Mouse (Mus musculus) hindbrain, postnatal 0 days (tissue): ENCODE measurements around the gene Dock4. TPM values are rescaled to one million over a fixed set of nuclear protein-coding genes. Genes with fewer than 3 reads are reported as not detected.

ENCODE experiments used
- ATAC-seq: fragments of 200-750 bp; cut with Nextera tagmentation; 2 replicates; pipeline ENCODE4 v1.8.0; 2017; ENCODE audit warnings: mild to moderate bottlenecking, moderate TSS enrichment, moderate library complexity
- DNase-seq: peaks from one replicate; pipeline ENCODE4 v3.0.0-alpha.2; 2015; ENCODE audit warnings: low spot score
- H3K27ac ChIP-seq: fragments of 300-500 bp; sonication (generic); 2 replicates; pipeline ENCODE4 v1.5.1; 2014; ENCODE audit warnings: mild to moderate bottlenecking
- H3K27me3 ChIP-seq: fragments of 300-500 bp; sonication (generic); 2 replicates; pipeline ENCODE4 v1.6.1; 2014; ENCODE audit warnings: low read length, mixed read lengths; ENCODE audit not compliant: insufficient read depth
- H3K36me3 ChIP-seq: fragments of 300-500 bp; sonication (generic); 2 replicates; pipeline ENCODE4 v1.6.1; 2014; ENCODE audit warnings: low read length, mixed read lengths; ENCODE audit not compliant: insufficient read depth
- H3K4me1 ChIP-seq: fragments of 300-500 bp; sonication (generic); 2 replicates; pipeline ENCODE4 v1.6.1; 2014; ENCODE audit warnings: antibody characterized with exemption, low read length, mixed read lengths; ENCODE audit not compliant: insufficient read depth
- H3K4me2 ChIP-seq: fragments of 300-500 bp; sonication (generic); 2 replicates; pipeline ENCODE4 v1.6.1; 2014; ENCODE audit warnings: low read depth, mild to moderate bottlenecking, low read length, moderate library complexity, mixed read lengths
- H3K4me3 ChIP-seq: fragments of 300-500 bp; sonication (generic); 2 replicates; pipeline ENCODE4 v1.5.1; 2014; ENCODE audit warnings: low read length
- H3K9ac ChIP-seq: fragments of 300-500 bp; sonication (generic); replicated peaks from 2 replicates; pipeline ENCODE4 v1.6.1; 2014; ENCODE audit warnings: mild to moderate bottlenecking, low read length, moderate library complexity, mixed read lengths
- H3K9me3 ChIP-seq: fragments of 300-500 bp; sonication (generic); 2 replicates; pipeline ENCODE4 v1.6.1; 2016; ENCODE audit warnings: low read length, mixed read lengths
- CTCF ChIP-seq: IDR thresholded peaks from 2 replicates; pipeline ENCODE4 v1.5.1; 2016; ENCODE audit warnings: antibody characterized with exemption, control low read depth, low read depth
- WGBS: fragments of 180-500 bp; shearing (Covaris S2); extraction: QIAGEN DNeasy Blood & Tissue Kit; methylation state at CpG from one replicate; pipeline ENCODE4 v1.1.7; 2014; 5-methylcytosine and 5-hydroxymethylcytosine counted together
- polyA plus RNA-seq: library from polyadenylated mRNA; unstranded; fragments of >200 nt; fragmentation: Nextera tagmentation; extraction: Ambion mirVana; gene quantifications from 2 replicates; pipeline ENCODE4 v1.2.1, GENCODE M21; 2015
- total RNA-seq: library from RNA; depleted of rRNA; stranded (reverse); fragments of >200 nt; gene quantifications from 2 replicates; pipeline ENCODE4 v1.2.3, GENCODE M21; 2014

The Dock4 gene
- total and polyA plus RNA-seq, 2 experiments from 2014 or later = 16.7 to 30.7 TPM

- TF ChIP-seq CTCF = no peak
- no peak overlapping the region for H3K4me3 ChIP-seq
- H3K27me3 ChIP-seq = no peaks in the 10 kb centered on the region
- no peaks in the 10 kb centered on the region for H3K4me1 ChIP-seq
- no peaks in the 10 kb centered on the region for H3K9me3 ChIP-seq
- 86% methylated on average over 4 of the region's 4 CpGs for WGBS
- H3K27ac ChIP-seq = no peak overlapping the region
- H3K36me3 ChIP-seq = no peaks in the 10 kb centered on the region
- ATAC-seq = no peak
- DNase-seq = no peak
- H3K4me2 ChIP-seq = no peak overlapping the region
- H3K9ac ChIP-seq = no peak overlapping the region
Measured at GRCm38 (mm10) chr12:40522468-40522867, 76.7 kb downstream of the Dock4 start.

- H3K4me2 ChIP-seq = no peak overlapping the region
- H3K9me3 ChIP-seq = no peaks in the 10 kb centered on the region
- no peak overlapping the region for H3K27ac ChIP-seq
- no peak for ATAC-seq
- H3K4me1 ChIP-seq = no peaks in the 10 kb centered on the region
- WGBS = 84% methylated on average over 4 of the region's 4 CpGs
- H3K4me3 ChIP-seq = no peak overlapping the region
- TF ChIP-seq CTCF = peak; percentile 44; the same call in 1 of the 2 replicates
- no peak overlapping the region for H3K9ac ChIP-seq
- no peaks in the 10 kb centered on the region for H3K27me3 ChIP-seq
- no peaks in the 10 kb centered on the region for H3K36me3 ChIP-seq
- no peak for DNase-seq
Measured at GRCm38 (mm10) chr12:40523020-40523419, 77.3 kb downstream of the Dock4 start.

GRCm38 (mm10) chr12:40525045-40525444 is 79.3 kb downstream of the Dock4 start:
- H3K27me3 ChIP-seq = no peaks in the 10 kb centered on the region
- H3K9me3 ChIP-seq = no peaks in the 10 kb centered on the region
- no peaks in the 10 kb centered on the region for H3K36me3 ChIP-seq
- no peak for DNase-seq
- 0 out of 2 replicates have a peak, but pooled peaks cover 3% of the 10 kb centered on the region for H3K4me1 ChIP-seq
- H3K9ac ChIP-seq = no peak overlapping the region
- H3K4me2 ChIP-seq = no peak overlapping the region
- ATAC-seq = no peak
- no peak for TF ChIP-seq CTCF
- no peak overlapping the region for H3K27ac ChIP-seq
- no peak overlapping the region for H3K4me3 ChIP-seq
- 71% methylated on average over 3 of the region's 3 CpGs for WGBS

GRCm38 (mm10) chr12:40535655-40536618 is 90.2 kb downstream of the Dock4 start:
- Histone ChIP-seq H3K27me3 (no peaks in the 10 kb centered on the region), H3K27ac (no peak overlapping the region), H3K9me3 (no peaks in the 10 kb centered on the region), H3K4me3 (no peak overlapping the region), H3K4me2 (no peak overlapping the region), H3K9ac (no peak overlapping the region), H3K4me1 (no peaks in the 10 kb centered on the region), H3K36me3 (no peaks in the 10 kb centered on the region)
- WGBS = 81% methylated on average over 9 of the region's 9 CpGs
- DNase-seq (no peak), ATAC-seq (0 out of 2 replicates have a peak, but pooled peaks have one; percentile 55)
- no peak for TF ChIP-seq CTCF

GRCm38 (mm10) chr12:40537826-40538225 is 92.1 kb downstream of the Dock4 start:
- Histone ChIP-seq H3K9me3 (no peaks in the 10 kb centered on the region), H3K4me3 (no peak overlapping the region), H3K27ac (no peak overlapping the region), H3K4me2 (no peak overlapping the region), H3K4me1 (no peaks in the 10 kb centered on the region), H3K27me3 (no peaks in the 10 kb centered on the region), H3K36me3 (no peaks in the 10 kb centered on the region), H3K9ac (no peak overlapping the region)
- no peak for DNase-seq
- ATAC-seq = no peak
- no peak for TF ChIP-seq CTCF
- 88% methylated on average over 1 of the region's 1 CpGs for WGBS

GRCm38 (mm10) chr12:40538318-40538717 is 92.6 kb downstream of the Dock4 start:
- Histone ChIP-seq H3K9me3 (no peaks in the 10 kb centered on the region), H3K27me3 (no peaks in the 10 kb centered on the region), H3K4me3 (no peak overlapping the region), H3K27ac (no peak overlapping the region), H3K36me3 (no peaks in the 10 kb centered on the region), H3K4me1 (no peaks in the 10 kb centered on the region), H3K9ac (no peak overlapping the region), H3K4me2 (no peak overlapping the region)
- DNase-seq = no peak
- TF ChIP-seq CTCF = no peak
- no peak for ATAC-seq
- 84% methylated on average over 6 of the region's 6 CpGs for WGBS

GRCm38 (mm10) chr12:40538780-40539179 is 93.0 kb downstream of the Dock4 start:
- ATAC-seq = no peak
- TF ChIP-seq CTCF = no peak
- H3K27me3 ChIP-seq = no peaks in the 10 kb centered on the region
- H3K4me2 ChIP-seq = no peak overlapping the region
- 80% methylated on average over 6 of the region's 6 CpGs for WGBS
- no peak for DNase-seq
- H3K27ac ChIP-seq = no peak overlapping the region
- H3K36me3 ChIP-seq = no peaks in the 10 kb centered on the region
- H3K9ac ChIP-seq = no peak overlapping the region
- no peaks in the 10 kb centered on the region for H3K9me3 ChIP-seq
- no peak overlapping the region for H3K4me3 ChIP-seq
- no peaks in the 10 kb centered on the region for H3K4me1 ChIP-seq
